Mouse (Mus musculus): Measurements from ENCODE around the gene Tmem52. TPM values are rescaled to one million over a fixed set of nuclear protein-coding genes. Genes with fewer than 3 reads are reported as not detected.

The Tmem52 gene
- total RNA-seq, 4 experiments from 2014 or later, result 5.8 to 48.6 (median 27.3) TPM

DNA sequence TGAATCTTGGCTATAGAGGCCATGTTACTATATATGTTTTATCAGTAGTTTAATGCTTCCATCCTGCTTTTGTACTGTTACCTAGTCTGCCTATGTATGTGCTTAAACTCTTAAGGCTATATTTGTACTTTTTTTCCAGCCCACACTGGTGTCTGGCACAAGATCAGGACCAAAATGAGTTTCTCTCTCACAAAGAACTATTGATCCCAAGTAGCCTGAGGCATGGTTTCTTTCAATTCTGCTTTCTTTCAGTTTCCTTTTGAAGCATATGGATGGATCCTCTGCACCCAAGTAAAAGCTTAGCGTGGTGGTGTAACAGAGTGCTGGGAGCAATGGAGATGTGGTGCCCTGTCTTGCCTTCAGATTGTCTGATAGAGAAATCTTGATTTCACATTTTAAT is 42.1 kb downstream of the Tmem52 start:
- DNase-seq, result no peak

DNA sequence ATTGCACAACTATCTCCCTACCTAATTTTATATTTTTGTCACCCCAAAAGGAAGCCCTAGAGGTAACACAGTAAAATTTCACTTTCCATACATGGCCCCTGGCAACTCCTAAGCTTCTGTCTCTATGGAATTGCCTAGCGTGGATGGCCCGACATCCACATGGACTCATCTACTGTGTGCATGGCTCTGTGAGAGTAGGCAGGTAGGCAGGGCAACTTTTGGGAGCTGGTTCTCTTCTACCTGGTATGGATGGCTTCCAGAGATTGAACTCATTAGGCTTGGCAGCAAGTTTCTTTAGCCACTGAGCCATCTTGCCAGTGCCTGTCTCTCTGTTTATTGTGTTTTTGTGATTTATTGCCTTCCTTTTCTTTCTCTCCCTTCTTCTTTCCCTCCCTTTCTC is 45.9 kb downstream of the Tmem52 start:
- DNase-seq, result no peak

DNA sequence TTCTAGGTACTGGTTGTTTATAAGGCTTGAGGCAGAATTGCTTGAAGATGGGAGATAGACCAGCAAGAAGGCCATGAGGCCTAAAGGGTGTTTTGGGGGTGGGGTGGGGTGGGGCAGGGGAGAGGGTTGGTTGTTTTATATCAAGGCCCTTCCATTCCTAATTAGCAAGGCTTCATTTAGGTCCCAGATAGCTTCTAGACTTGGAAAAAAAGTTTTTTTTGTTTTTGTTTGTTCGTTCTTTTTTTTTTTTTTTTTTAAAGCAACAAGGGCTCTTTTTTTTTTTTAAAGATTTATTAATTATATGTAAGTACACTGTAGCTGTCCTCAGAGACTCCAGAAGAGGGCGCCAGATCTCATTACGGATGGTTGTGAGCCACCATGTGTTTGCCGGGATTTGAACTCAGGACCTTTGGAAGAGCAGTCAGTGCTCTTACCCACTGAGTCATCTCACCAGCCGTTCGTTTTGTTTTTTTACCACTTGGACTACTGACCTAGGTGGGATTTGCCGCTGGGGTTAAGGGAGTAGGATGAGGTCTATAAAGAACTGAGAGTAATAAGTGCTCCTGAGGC is 49.1 kb downstream of the Tmem52 start:
- no peak for DNase-seq

Other genes starting within 250 kb of the Tmem52 start
- 10 to 100 TPM; 64.1 to 85.4 (median 69.1) TPM for gene Ski, start 246.5 kb upstream of the Tmem52 start, total RNA-seq (2022)
- gene Faap20, start 219.3 kb upstream of the Tmem52 start, total RNA-seq (2022), result 10 to 100 TPM; 57.4 to 70.1 (median 60.8) TPM
- 10 to 100 TPM in 2 of 4 experiments, 1 to 10 TPM in 2; 9.1 to 13.9 (median 11.7) TPM for gene Prkcz, start 107.8 kb upstream of the Tmem52 start, total RNA-seq (2022)
- gene Gabrd, start 71.0 kb upstream of the Tmem52 start, total RNA-seq (2022), result under 1 TPM in 3 of 4 experiments, not detected in 1; 0.17 to 0.40 (median 0.24) TPM
- gene Cfap74, start 59.9 kb upstream of the Tmem52 start, total RNA-seq (2022), result 1 to 10 TPM; 1.0 to 3.4 (median 1.4) TPM
- 100 to 1,000 TPM; 344 to 487 (median 448) TPM for gene Gnb1, start 22.2 kb downstream of the Tmem52 start, total RNA-seq (2022)
- 100 to 1,000 TPM; 155 to 289 (median 213) TPM for gene Nadk, start 93.3 kb downstream of the Tmem52 start, total RNA-seq (2022)
- 10 to 100 TPM; 38.8 to 54.2 (median 44.9) TPM for gene Slc35e2, start 132.3 kb downstream of the Tmem52 start, total RNA-seq (2022)
- gene Cdk11b, start 155.7 kb downstream of the Tmem52 start, total RNA-seq (2022), result 10 to 100 TPM; 43.1 to 56.6 (median 47.3) TPM
- not detected for gene Gm10563, start 176.3 kb downstream of the Tmem52 start, total RNA-seq (2022)
- gene Mmp23, start 184.3 kb downstream of the Tmem52 start, total RNA-seq (2022), result 1 to 10 TPM; 4.8 to 8.4 (median 6.7) TPM
- 10 to 100 TPM; 53.5 to 74.5 (median 61.5) TPM for gene Mib2, start 200.1 kb downstream of the Tmem52 start, total RNA-seq (2022)
- gene Fndc10, start 225.2 kb downstream of the Tmem52 start, total RNA-seq (2022), result 10 to 100 TPM; 67.7 to 72.0 (median 69.9) TPM
- gene Ssu72, start 235.7 kb downstream of the Tmem52 start, total RNA-seq (2022), result 100 to 1,000 TPM; 106 to 127 (median 114) TPM

Measured in adrenal gland, adult 8-10 months (tissue).